Mouse (Mus musculus): ENCODE measurements around the gene N4bp1. TPM values are rescaled to one million over a fixed set of nuclear protein-coding genes. Genes with fewer than 3 reads are reported as not detected.

Gene N4bp1
- polyA plus RNA-seq, 1 experiment, result 35.6 TPM

DNA sequence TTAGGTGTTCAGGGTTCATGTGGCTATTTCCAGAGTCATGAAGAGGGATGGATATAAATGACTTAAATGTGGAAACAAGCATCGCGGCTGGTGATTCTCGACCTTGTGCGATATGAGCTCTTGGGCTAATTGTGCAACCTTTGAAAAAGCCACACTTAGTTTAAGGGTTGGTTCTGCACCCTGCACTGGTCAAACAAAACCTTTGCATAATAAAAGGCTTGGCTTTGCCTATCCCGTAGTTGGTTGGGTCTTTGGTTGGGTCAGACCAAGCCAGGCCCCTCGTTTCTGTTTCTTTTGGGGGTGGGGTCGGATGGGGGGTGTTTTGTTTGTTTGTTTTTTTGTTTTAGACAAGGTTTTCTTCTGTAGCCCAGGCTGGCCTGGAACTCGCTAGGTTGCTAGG lies 17.6 kb upstream of the N4bp1 start:
- Histone ChIP-seq H3K27ac (ENCODE audit: insufficient read depth, low read length) (no peak overlapping the region), H3K4me1 (ENCODE audit: control insufficient read depth, insufficient read depth, low read length) (no peaks in the 10 kb centered on the region), H3K4me3 (ENCODE audit: insufficient read depth, low read length) (no peak overlapping the region)
- no peak for TF ChIP-seq CTCF (IDR thresholded peaks at IDR 0.05; ENCODE audit: borderline replicate concordance, insufficient read depth, low read length)
- no peak for TF ChIP-seq POLR2A (IDR thresholded peaks at IDR 0.05; ENCODE audit: low read depth, low read length)

GRCm38 (mm10) chr8:86901972-86902371 lies 16.9 kb upstream of the N4bp1 start:
- Histone ChIP-seq H3K4me3 (ENCODE audit: insufficient read depth, low read length) (no peak overlapping the region), H3K4me1 (ENCODE audit: control insufficient read depth, insufficient read depth, low read length) (no peaks in the 10 kb centered on the region), H3K27ac (ENCODE audit: insufficient read depth, low read length) (no peak overlapping the region)
- TF ChIP-seq CTCF (IDR thresholded peaks at IDR 0.05; ENCODE audit: borderline replicate concordance, insufficient read depth, low read length), result no peak
- no peak for TF ChIP-seq POLR2A (IDR thresholded peaks at IDR 0.05; ENCODE audit: low read depth, low read length)

GRCm38 (mm10) chr8:86897726-86898419 lies 12.8 kb upstream of the N4bp1 start:
- Histone ChIP-seq H3K27ac (ENCODE audit: insufficient read depth, low read length) (no peak overlapping the region), H3K4me3 (ENCODE audit: insufficient read depth, low read length) (no peak overlapping the region), H3K4me1 (ENCODE audit: control insufficient read depth, insufficient read depth, low read length) (no peaks in the 10 kb centered on the region)
- TF ChIP-seq POLR2A (IDR thresholded peaks at IDR 0.05; ENCODE audit: low read depth, low read length), result no peak
- TF ChIP-seq CTCF (IDR thresholded peaks at IDR 0.05; ENCODE audit: borderline replicate concordance, insufficient read depth, low read length), result no peak

DNA sequence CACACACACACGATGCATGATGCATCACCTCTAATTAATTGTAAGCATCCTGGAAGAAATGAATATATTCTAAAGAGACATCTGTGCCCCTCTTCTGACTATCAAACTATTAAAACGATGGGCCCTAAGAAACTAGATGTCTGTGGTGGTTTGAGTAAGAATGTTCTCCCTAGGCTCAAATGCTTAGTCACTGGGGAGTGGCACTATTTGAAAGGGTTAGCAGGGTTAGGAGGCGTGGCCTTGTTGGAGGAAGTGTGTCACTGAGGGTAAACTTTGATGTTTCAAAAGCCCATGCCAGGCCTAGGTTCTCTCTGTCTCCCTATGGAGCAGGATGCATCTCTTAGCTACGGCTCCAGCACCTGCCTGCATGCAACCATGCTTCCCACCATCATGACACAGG lies 10.3 kb upstream of the N4bp1 start:
- TF ChIP-seq CTCF (IDR thresholded peaks at IDR 0.05; ENCODE audit: borderline replicate concordance, insufficient read depth, low read length), result no peak
- no peak for TF ChIP-seq POLR2A (IDR thresholded peaks at IDR 0.05; ENCODE audit: low read depth, low read length)
- Histone ChIP-seq H3K27ac (ENCODE audit: insufficient read depth, low read length) (no peak overlapping the region), H3K4me3 (ENCODE audit: insufficient read depth, low read length) (no peak overlapping the region), H3K4me1 (ENCODE audit: control insufficient read depth, insufficient read depth, low read length) (no peaks in the 10 kb centered on the region)

- H3K4me3 ChIP-seq (ENCODE audit: insufficient read depth, low read length), result no peak overlapping the region
Observed at GRCm38 (mm10) chr8:86894194-86894761, 9.2 kb upstream of the N4bp1 start.

DNA sequence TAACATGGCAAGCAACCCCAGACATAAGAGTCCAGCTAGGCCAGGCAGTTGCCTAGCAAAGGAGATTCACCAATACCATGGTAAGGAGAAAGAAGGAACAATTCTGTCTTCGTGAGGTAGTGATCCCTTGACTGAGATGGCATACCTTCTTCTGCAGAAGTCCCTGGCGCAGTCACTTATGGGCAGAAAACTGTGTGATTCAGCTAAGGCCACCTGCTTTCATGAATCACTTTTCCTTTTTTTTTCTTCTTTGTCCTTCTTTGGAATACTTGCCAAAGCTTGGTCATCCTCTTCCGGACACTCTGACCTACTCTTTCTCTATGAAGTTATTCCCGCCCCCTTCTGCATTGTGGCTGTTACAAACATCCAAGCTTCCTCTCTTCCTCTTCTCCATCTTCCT lies 8.5 kb upstream of the N4bp1 start:
- no peaks in the 10 kb centered on the region for H3K4me1 ChIP-seq (ENCODE audit: control insufficient read depth, insufficient read depth, low read length)
- H3K4me3 ChIP-seq (ENCODE audit: insufficient read depth, low read length), result no peak overlapping the region
- TF ChIP-seq POLR2A (IDR thresholded peaks at IDR 0.05; ENCODE audit: low read depth, low read length) (no peak), CTCF (IDR thresholded peaks at IDR 0.05; ENCODE audit: borderline replicate concordance, insufficient read depth, low read length) (no peak)
- H3K27ac ChIP-seq (ENCODE audit: insufficient read depth, low read length), result no peak overlapping the region

More at GRCm38 (mm10) chr8:86894194-86894761, 9.2 kb upstream of the N4bp1 start:
- no peaks in the 10 kb centered on the region for H3K4me1 ChIP-seq (ENCODE audit: control insufficient read depth, insufficient read depth, low read length)
- H3K27ac ChIP-seq (ENCODE audit: insufficient read depth, low read length), result no peak overlapping the region
- TF ChIP-seq CTCF (IDR thresholded peaks at IDR 0.05; ENCODE audit: borderline replicate concordance, insufficient read depth, low read length) (no peak), POLR2A (IDR thresholded peaks at IDR 0.05; ENCODE audit: low read depth, low read length) (no peak)

DNA sequence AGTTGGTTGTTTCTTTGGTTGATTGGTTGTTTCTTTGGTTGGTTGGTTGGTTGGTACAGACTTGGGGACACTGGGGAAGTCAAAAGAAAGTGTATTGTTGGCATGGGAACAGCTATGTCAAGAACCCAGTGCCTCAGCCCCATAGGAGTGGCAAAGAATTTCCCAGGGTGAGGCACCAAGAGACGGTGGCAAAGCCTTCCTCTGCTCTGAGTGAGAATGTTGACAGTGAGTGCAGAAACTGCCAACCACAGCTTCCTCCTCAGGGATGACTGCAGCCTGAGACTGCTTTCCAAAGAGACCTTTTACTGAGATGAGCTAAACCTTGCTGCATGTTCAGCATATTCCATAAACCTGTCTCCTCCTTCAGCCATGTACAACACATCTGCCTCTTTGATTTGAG lies 6.5 kb upstream of the N4bp1 start:
- H3K4me1 ChIP-seq (ENCODE audit: control insufficient read depth, insufficient read depth, low read length), result no peaks in the 10 kb centered on the region
- no peak overlapping the region for H3K4me3 ChIP-seq (ENCODE audit: insufficient read depth, low read length)
- H3K27ac ChIP-seq (ENCODE audit: insufficient read depth, low read length), result no peak overlapping the region
- TF ChIP-seq CTCF (IDR thresholded peaks at IDR 0.05; ENCODE audit: borderline replicate concordance, insufficient read depth, low read length) (no peak), POLR2A (IDR thresholded peaks at IDR 0.05; ENCODE audit: low read depth, low read length) (no peak)

GRCm38 (mm10) chr8:86888058-86888939 lies 3.2 kb upstream of the N4bp1 start:
- H3K27ac ChIP-seq (ENCODE audit: insufficient read depth, low read length), result no peak overlapping the region
- no peak overlapping the region for H3K4me3 ChIP-seq (ENCODE audit: insufficient read depth, low read length)
- no peaks in the 10 kb centered on the region for H3K4me1 ChIP-seq (ENCODE audit: control insufficient read depth, insufficient read depth, low read length)
- no peak for TF ChIP-seq CTCF (IDR thresholded peaks at IDR 0.05; ENCODE audit: borderline replicate concordance, insufficient read depth, low read length)
- TF ChIP-seq POLR2A (IDR thresholded peaks at IDR 0.05; ENCODE audit: low read depth, low read length), result no peak

DNA sequence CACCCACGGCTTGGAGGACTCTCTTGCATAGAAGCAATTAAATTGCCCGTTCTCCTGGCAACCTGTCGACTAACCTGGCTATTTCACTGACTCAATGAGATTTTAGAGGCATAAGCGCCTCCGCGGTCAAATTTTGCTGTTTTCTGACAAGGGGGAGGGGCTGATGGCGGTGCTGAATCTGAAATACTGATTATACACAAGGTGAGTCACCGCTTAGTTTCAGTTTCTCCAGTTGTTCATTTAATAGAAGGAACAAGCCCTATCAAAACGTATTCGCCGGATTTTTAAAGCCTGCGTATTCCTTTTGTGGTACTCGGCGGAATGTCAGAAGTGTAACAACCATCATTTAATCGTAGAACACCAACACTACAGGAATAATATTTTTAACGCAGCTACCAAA lies 991 bp downstream of the N4bp1 start:
- TF ChIP-seq POLR2A (IDR thresholded peaks at IDR 0.05; ENCODE audit: low read depth, low read length) (no peak), CTCF (IDR thresholded peaks at IDR 0.05; ENCODE audit: borderline replicate concordance, insufficient read depth, low read length) (no peak)
- Histone ChIP-seq H3K4me1 (ENCODE audit: control insufficient read depth, insufficient read depth, low read length) (peaks cover 15% of the 10 kb centered on the region), H3K4me3 (ENCODE audit: insufficient read depth, low read length) (peak overlapping the region; percentile 92), H3K27ac (ENCODE audit: insufficient read depth, low read length) (peak overlapping the region; percentile 83)
